Mouse (Mus musculus) layer of hippocampus, adult 9-11 months (tissue): ENCODE results near the gene Hook1.
A peak's percentile ranks its signal among the peaks of the same experiment; 100 is the strongest.
"Not testable (repeated sequence)": the region's sequence is repeated elsewhere in the genome, so short reads cannot be mapped to it uniquely, and the experiment has no call there.

Source experiments
- DNase-seq: peaks from one replicate; pipeline ENCODE4 v3.0.0; 2022

The Hook1 gene

DNA sequence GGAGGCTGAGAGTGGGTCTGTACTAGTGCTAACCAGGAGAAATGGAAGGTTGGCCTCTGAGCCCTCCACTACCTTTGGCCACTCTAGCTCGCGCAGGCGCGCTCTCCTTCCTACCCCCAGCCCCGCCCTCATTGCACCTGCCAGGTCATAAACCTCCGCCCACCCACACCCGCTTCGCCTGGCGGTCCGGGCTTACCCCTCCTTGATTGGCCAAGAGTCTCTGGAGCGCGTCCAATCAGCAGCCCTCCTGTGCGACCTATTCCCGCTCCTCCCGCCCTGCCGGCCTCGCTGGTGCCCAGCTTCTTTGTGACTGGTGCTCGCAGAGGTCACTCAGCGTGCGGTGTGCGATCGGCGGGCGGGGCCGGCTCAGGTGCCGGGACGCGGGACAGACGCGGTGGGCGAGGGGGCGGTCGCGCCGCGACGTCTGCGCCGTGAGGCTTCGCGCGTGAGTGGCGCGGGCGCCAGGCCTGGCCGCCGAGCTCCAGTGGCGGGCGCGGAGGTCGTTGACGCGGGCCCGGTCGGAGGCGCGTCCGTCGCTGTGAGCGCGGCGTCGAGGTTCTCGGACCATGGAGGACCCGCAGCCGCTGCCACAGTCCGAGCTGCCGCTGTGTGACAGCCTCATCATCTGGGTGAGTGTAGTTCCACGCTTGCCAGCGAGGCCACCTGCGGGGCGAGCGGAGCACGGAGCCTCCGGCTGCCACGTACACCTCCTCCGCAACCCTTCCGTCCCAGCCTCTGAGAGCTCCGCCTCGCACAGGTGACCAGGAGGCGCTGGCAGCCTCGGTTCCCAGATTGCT, at the start of gene Hook1:
Hook1 (plus strand) TSS at position 313 of the 797 bp plus-strand sequence.
- DNase-seq, result peak; percentile 95

DNA sequence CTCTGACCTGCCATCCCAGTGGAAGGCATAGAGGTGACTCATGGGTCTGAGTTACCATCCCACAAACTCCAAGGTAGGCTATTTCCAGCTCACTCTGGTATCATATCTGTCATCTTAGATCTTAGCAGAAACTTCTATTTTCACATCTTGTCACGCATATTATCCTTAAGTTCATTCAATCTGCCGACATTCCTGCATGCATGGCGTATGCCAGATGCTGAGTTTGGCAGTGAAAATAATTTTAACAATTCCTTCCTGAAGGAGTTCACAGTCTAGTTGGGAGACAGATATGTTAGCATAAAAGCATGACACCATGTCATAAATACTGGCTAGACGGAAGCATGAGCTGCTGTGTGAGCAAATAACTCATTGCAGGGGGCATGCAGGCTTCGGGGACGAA, 49.3 kb upstream of the Hook1 start:
- DNase-seq, result peak; percentile 25

GRCm38 (mm10) chr4:95920448-95920847, 46.6 kb upstream of the Hook1 start:
- no peak for DNase-seq

DNA sequence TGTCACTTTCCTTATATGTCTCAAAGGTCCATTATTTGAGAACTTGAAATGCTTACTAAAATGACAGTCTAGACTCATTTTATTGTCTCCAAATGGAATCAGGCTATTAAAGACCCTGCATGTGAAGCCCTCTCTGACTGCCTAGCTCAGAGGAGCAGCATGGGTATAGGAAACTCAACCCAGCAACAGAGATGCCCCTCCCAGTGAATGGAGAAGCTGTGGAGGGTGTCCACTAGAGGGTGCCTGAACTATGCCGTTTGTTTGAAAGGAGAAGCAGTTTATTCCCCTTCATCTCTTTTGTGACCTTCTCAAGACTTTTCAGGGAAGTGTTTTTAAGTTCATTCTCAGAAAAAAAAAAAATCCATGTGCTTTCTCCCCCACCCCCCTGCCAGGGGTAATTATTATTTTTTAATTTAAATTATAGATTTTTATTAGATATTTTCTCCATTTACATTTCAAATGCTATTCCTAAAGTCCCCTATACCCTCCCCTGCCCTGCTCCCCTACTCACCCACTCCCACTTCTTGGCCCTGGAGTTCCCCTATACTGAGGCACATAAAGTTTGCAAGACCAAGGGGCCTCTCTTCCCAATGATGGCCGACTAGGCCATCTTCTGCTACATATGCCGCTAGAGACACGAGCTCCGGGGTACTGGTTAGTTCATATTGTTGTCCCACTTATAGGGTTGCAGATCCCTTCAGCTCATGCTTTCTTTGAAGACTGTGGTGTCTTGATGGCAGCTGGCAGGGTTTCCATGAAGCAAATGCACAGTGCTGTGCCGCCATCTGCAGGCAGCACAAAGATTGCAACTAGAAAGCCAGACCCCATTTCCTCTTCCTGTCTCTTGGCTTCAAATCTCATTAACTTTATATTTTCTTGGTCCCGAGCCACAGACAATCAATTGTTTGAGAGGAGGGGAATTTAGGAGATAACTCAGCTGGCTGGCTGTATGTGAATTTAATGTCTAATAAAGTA, 42.5 kb upstream of the Hook1 start:
- DNase-seq, result peak; percentile 70

GRCm38 (mm10) chr4:95928846-95929245, 38.2 kb upstream of the Hook1 start:
- DNase-seq, result no peak

DNA sequence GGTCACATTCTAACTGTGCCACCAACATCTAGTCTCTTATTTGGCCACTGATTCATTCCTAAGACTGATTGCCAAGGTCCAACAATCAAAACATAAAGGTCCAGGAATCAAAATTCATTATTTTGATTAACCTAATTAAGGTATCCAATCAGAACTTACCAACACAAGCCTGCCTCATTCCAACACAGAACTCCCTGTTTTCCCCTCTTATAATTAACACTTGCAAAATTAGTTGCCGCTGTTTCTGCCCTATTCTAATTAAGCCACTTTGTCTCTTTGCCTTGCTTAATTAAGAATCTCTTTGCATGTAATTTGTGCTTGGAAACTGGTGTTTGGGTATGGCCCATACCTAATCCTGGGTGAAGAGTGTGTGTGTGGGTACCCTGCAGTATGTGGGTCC, 37.1 kb upstream of the Hook1 start:
- DNase-seq, result no peak

DNA sequence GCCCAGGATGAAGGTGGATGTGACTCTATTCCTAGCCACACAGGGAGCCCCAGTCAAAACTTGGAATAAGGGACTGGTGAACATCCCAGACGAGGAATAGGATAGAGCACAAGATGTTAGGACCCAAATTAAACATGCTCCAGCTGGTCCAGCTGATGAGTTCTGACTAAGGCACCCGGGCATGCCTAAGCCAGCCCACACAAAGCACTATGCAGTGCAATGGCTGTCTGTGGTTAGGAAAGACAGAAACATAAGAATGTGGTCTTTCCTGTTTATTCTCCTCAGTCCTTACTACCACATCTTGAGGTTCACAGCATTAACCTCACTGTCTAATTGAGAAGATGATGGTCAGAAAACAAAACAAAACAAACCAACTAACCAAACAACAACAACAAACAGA, 35.7 kb upstream of the Hook1 start:
- DNase-seq, result peak; percentile 26

DNA sequence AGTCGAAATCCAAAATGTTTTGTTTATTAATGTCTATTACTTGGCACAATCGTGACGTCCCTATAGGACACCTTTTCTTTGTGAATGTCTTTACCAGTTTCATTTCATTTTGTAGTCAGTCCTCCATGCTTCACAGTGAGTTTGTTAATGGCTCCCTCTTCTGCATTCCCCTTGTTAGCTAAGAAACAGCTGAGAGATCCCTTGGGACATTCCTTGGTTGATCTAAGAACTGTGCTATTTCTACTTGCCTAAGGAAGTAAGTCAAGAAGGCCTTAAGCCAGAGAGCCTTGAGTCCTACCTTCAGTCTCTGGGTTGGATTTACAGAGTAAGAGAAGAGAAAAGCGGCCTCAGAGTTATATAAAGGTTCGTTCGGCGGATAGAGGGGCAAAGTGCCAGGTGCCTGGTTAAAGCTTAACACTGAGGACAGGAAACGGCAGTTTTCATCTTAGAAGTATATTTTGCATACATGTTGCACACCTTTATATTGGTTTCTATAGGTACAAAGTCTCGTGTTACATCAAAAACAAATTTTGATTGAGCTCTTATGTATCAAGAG, 33.2 kb upstream of the Hook1 start:
- DNase-seq, result no peak

GRCm38 (mm10) chr4:95934384-95935035, 32.5 kb upstream of the Hook1 start:
- no peak for DNase-seq

GRCm38 (mm10) chr4:95938701-95939100, 28.3 kb upstream of the Hook1 start:
- DNase-seq, result no peak

GRCm38 (mm10) chr4:95947896-95948295, 19.1 kb upstream of the Hook1 start:
- DNase-seq, result no peak

GRCm38 (mm10) chr4:95953328-95953727, 13.7 kb upstream of the Hook1 start:
- DNase-seq, result no peak

DNA sequence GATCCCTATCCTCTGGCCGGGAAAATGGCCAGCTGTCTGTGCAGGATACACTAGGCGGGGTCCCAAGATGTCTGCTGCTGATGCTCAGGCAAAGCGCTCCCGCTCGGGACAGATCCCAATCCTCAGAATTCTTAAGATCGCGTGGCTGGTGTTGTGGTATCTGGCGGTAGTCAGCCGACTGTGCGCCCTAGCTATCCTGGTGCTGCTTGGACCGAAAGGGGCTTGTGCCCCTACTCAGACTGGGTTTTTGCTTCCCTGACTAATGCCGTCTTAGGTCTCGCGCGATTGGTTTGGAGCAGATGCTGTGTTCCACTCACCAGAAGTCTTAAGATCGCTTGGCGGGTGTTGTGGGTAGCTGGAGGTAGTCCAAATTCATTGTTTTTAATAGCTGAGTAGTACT, 15.2 kb downstream of the Hook1 start:
- not testable (repeated sequence) for DNase-seq

DNA sequence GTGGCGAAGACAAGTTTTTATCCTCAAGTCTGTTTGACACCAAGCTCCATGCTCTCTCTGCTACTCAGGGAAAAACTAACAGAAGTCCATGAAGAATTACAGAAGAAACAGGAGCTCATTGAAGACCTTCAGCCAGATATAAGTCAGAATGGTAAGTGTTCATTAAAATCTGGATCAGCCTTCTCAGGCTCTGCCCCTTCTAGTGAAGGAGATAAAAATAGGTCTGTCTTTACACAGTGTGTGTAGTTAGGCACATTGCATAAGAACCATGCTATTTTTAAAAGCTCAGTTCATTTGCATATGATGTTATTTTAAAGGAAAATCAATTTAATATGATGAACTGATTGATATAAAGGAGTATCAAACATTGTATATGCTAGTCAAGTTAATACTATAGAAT, 49.8 kb downstream of the Hook1 start:
- no peak for DNase-seq

- DNase-seq, result no peak
These were observed 55.8 kb downstream of the Hook1 start for GRCm38 (mm10) chr4:96022803-96023202.

- DNase-seq, result peak; percentile 67
These were observed 61.4 kb downstream of the Hook1 start for GRCm38 (mm10) chr4:96028412-96028811.

DNA sequence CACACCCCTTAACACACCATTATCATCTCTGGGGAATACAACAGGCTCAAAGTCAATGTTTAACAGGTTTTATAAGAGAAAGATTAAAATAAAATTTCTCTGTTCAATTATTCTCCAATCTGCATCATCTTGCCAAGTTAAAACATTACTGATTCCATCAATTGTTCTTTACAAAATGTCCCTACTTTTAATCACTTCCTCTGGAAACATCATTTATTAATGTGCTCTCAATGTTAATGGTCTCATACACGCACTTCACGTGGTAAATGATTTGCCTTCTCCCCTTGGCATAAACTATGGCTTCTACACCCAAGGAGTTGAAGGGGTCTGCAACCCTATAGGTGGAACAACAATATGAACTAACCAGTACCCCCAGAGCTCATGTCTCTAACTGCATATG, 93.1 kb downstream of the Hook1 start:
- no peak for DNase-seq

DNA sequence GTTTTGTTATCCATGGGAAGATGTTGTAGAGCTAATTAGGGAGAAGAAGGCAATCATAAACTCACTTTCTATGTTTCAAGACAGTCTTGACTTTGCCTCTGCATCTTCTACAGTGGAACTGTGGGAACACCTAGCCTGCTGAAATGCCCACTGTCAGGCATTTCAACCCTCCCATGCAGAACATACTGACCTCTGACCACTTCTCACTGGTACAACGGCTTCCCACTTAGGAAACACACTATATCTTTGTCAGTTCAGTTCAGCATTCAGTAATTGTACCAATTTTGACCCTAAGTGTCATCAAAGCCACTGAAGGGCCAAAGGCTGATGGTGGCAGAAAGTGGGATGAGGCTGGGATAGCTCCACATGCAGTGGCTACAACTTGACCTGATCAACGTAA, 95.0 kb downstream of the Hook1 start:
- no peak for DNase-seq
